Mouse (Mus musculus) kidney, adult 8-10 months (tissue): Measurements from ENCODE around the gene Aldh5a1.

Experiments
- DNase-seq, 2 experiments: peaks; one replicate each; pipeline ENCODE4 v3.0.0; 2022

Gene Aldh5a1

GRCm38 (mm10) chr13:24866430-24867402 lies 70.7 kb downstream of the Aldh5a1 start:
- DNase-seq = no peak

GRCm38 (mm10) chr13:24862520-24862919 lies 74.9 kb downstream of the Aldh5a1 start:
- peak in 1 of 2 experiments; percentile 73 for DNase-seq

- DNase-seq = no peak
These were observed 75.4 kb downstream of the Aldh5a1 start for GRCm38 (mm10) chr13:24862021-24862420.

GRCm38 (mm10) chr13:24861084-24861483 lies 76.4 kb downstream of the Aldh5a1 start:
- no peak for DNase-seq

- no peak for DNase-seq
These were observed 78.3 kb downstream of the Aldh5a1 start for GRCm38 (mm10) chr13:24859115-24859514.
